Mouse (Mus musculus) midbrain, embryonic 16.5 days (tissue): ENCODE data around the gene Gfy. TPM values are rescaled to one million over a fixed set of nuclear protein-coding genes. Genes with fewer than 3 reads are reported as not detected.
"Not testable (repeated sequence)": the region's sequence is repeated elsewhere in the genome, so short reads cannot be mapped to it uniquely, and the experiment has no call there.

Experiments
- ATAC-seq: fragments of 200-750 bp; cut with Nextera tagmentation; 2 replicates; pipeline ENCODE4 v1.8.0; 2017; ENCODE audit warnings: moderate TSS enrichment
- H3K27ac ChIP-seq: fragments of 300-500 bp; sonication (generic); 2 replicates; pipeline ENCODE4 v1.5.1; 2014; ENCODE audit warnings: mild to moderate bottlenecking, low read length, mixed read lengths
- H3K27me3 ChIP-seq: fragments of 300-500 bp; sonication (generic); 2 replicates; pipeline ENCODE4 v1.6.1; 2014; ENCODE audit warnings: low read depth, low read length, mixed read lengths; ENCODE audit not compliant: control insufficient read depth, insufficient read depth
- H3K36me3 ChIP-seq: fragments of 300-500 bp; sonication (generic); 2 replicates; pipeline ENCODE4 v1.6.1; 2014; ENCODE audit warnings: mild to moderate bottlenecking, low read length, moderate library complexity, mixed read lengths; ENCODE audit not compliant: control insufficient read depth, insufficient read depth
- H3K4me1 ChIP-seq: fragments of 300-500 bp; sonication (generic); 2 replicates; pipeline ENCODE4 v1.6.1; 2014; ENCODE audit warnings: mild to moderate bottlenecking, low read length, mixed read lengths; ENCODE audit not compliant: control insufficient read depth, insufficient read depth
- H3K4me2 ChIP-seq: fragments of 300-500 bp; sonication (generic); 2 replicates; pipeline ENCODE4 v1.6.1; 2014; ENCODE audit warnings: mild to moderate bottlenecking, low read length, mixed read lengths
- H3K4me3 ChIP-seq: fragments of 300-500 bp; sonication (generic); 2 replicates; pipeline ENCODE4 v1.5.1; 2014; ENCODE audit warnings: low read depth, mild to moderate bottlenecking, low read length, moderate library complexity, mixed read lengths
- H3K9ac ChIP-seq: fragments of 300-500 bp; sonication (generic); 2 replicates; pipeline ENCODE4 v1.6.1; 2014; ENCODE audit warnings: low read depth, low read length, mixed read lengths
- H3K9me3 ChIP-seq: fragments of 300-500 bp; sonication (generic); replicated peaks from 2 replicates; pipeline ENCODE4 v1.6.1; 2014; ENCODE audit warnings: mild to moderate bottlenecking, low read length, mixed read lengths; ENCODE audit not compliant: control insufficient read depth, poor library complexity, severe bottlenecking
- WGBS: fragments of 180-500 bp; shearing (Covaris S2); extraction: QIAGEN DNeasy Blood & Tissue Kit; methylation state at CpG from one replicate; pipeline ENCODE4 v1.1.7; 2014; 5-methylcytosine and 5-hydroxymethylcytosine counted together
- polyA plus RNA-seq: library from polyadenylated mRNA; unstranded; fragments of >200 nt; fragmentation: Nextera tagmentation; extraction: Ambion mirVana; gene quantifications from 2 replicates; pipeline ENCODE4 v1.2.1, GENCODE M21; 2015

Gene Gfy
- polyA plus RNA-seq, 1 experiment from 2014 or later: not detected

DNA sequence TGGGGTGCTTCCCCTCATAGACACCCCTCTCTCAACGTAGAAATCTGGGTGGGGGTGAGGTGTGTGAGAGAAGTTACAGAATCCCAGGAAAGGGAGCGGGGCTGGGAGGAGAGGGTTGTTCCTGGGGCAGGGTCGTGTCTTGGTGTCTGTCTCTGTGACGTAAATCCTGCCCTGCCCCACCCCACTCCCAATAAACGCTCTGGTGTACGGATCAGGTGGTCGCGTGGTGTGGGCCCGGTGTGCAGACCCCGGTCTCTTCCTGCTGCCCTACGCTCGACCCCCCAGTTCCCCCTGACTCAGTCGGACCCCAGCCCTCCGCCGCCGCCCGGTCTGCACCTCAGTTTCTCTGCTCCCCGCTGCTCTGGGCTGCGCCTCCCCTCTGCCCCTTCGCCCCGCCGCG lies 3.4 kb downstream of the Gfy start:
- no peak for ATAC-seq
- Histone ChIP-seq H3K27ac (no peak overlapping the region), H3K9me3 (no peaks in the 10 kb centered on the region), H3K4me1 (peaks cover 5% of the 10 kb centered on the region), H3K9ac (no peak overlapping the region), H3K4me3 (peak overlapping the region; percentile 17), H3K27me3 (peaks cover 69% of the 10 kb centered on the region), H3K36me3 (no peaks in the 10 kb centered on the region), H3K4me2 (peak overlapping the region; percentile 40)
- WGBS: 3% methylated on average over 23 of the region's 23 CpGs

- Histone ChIP-seq H3K9me3 (no peaks in the 10 kb centered on the region), H3K27ac (no peak overlapping the region), H3K36me3 (no peaks in the 10 kb centered on the region), H3K27me3 (peaks cover 63% of the 10 kb centered on the region), H3K4me3 (no peak overlapping the region), H3K4me2 (no peak overlapping the region), H3K9ac (no peak overlapping the region), H3K4me1 (peaks cover 5% of the 10 kb centered on the region)
- no peak for ATAC-seq
- 4% methylated on average over 13 of the region's 13 CpGs for WGBS
Measured at GRCm38 (mm10) chr7:45175398-45175797, 4.0 kb downstream of the Gfy start.

- no peaks in the 10 kb centered on the region for H3K36me3 ChIP-seq
- no peak overlapping the region for H3K27ac ChIP-seq
- peaks cover 5% of the 10 kb centered on the region for H3K4me1 ChIP-seq
- H3K4me3 ChIP-seq: peak overlapping the region; percentile 10; the same call in 1 of the 2 replicates
- WGBS: 3% methylated on average over 29 of the region's 29 CpGs
- H3K4me2 ChIP-seq: peak overlapping the region; percentile 10; the same call in 1 of the 2 replicates
- ATAC-seq: no peak
- no peaks in the 10 kb centered on the region for H3K9me3 ChIP-seq
- H3K9ac ChIP-seq: no peak overlapping the region
- H3K27me3 ChIP-seq: peaks cover 60% of the 10 kb centered on the region
Measured at GRCm38 (mm10) chr7:45174567-45175280, 4.6 kb downstream of the Gfy start.

DNA sequence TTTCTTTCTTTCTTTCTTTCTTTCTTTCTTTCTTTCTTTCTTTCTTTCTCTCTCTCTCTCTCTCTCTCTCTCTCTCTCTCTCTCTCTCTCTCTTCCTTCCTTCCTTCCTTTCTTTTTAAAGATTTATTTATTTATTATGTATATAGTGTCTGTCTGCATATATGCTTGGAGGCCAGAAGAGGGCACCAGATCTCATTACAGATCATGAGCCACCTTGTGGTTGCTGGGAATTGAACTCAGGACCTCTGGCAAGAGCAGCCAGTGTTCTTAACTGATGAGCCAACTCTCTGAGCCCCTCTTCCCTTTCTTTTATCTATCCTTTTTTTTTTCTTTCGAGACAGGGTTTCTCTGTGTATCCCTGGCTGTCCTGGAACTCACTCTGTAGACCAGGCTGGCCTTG lies 5.6 kb downstream of the Gfy start:
- H3K27me3 ChIP-seq: peaks cover 58% of the 10 kb centered on the region
- not testable (repeated sequence) for H3K4me3 ChIP-seq, H3K36me3 ChIP-seq, ATAC-seq, H3K27ac ChIP-seq, H3K9me3 ChIP-seq, H3K9ac ChIP-seq, H3K4me2 ChIP-seq, H3K4me1 ChIP-seq
- 67% methylated on average over 1 of the region's 1 CpGs for WGBS

- Histone ChIP-seq H3K4me1 (peaks cover 13% of the 10 kb centered on the region), H3K9me3 (no peaks in the 10 kb centered on the region), H3K4me3 (no peak overlapping the region), H3K27ac (no peak overlapping the region), H3K27me3 (peaks cover 58% of the 10 kb centered on the region), H3K4me2 (no peak overlapping the region), H3K36me3 (no peaks in the 10 kb centered on the region), H3K9ac (no peak overlapping the region)
- WGBS: 64% methylated on average over 7 of the region's 7 CpGs
- no peak for ATAC-seq
Measured at GRCm38 (mm10) chr7:45172974-45173373, 6.4 kb downstream of the Gfy start.

DNA sequence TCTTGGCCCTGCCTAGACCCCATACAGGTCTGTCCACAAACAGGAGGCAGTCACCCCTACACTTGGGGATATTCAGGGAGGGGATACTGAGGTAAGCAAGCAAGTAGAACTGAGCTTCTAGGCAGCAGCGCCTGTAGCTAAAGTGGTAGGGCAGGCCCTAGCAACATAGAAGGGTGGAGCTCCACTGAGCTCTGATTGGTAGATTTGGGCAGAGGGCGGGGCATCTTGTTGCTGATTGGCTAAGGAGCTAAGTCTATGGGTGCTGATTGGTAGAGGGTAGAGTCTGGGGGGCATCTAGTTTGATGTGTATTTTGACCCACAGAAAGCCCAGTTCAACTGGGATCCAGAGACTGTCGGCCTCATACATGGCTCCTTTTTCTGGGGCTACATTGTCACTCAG lies 9.9 kb downstream of the Gfy start:
- H3K4me1 ChIP-seq: peaks cover 12% of the 10 kb centered on the region; the same call in 1 of the 2 replicates
- H3K27ac ChIP-seq: no peak overlapping the region
- WGBS: 94% methylated on average over 3 of the region's 3 CpGs
- no peaks in the 10 kb centered on the region for H3K36me3 ChIP-seq
- ATAC-seq: no peak
- H3K4me2 ChIP-seq: no peak overlapping the region
- no peaks in the 10 kb centered on the region for H3K9me3 ChIP-seq
- peaks cover 55% of the 10 kb centered on the region for H3K27me3 ChIP-seq
- no peak overlapping the region for H3K4me3 ChIP-seq
- H3K9ac ChIP-seq: no peak overlapping the region

- no peak for ATAC-seq
- 2% methylated on average over 24 of the region's 24 CpGs for WGBS
- peaks cover 57% of the 10 kb centered on the region for H3K27me3 ChIP-seq
- peaks cover 16% of the 10 kb centered on the region for H3K4me1 ChIP-seq
- 0 out of 2 replicates have a peak overlapping the region, but pooled peaks have one; percentile 26 for H3K9ac ChIP-seq
- H3K4me2 ChIP-seq: peak overlapping the region; percentile 22
- no peaks in the 10 kb centered on the region for H3K9me3 ChIP-seq
- H3K27ac ChIP-seq: no peak overlapping the region
- H3K4me3 ChIP-seq: peak overlapping the region; percentile 16
- no peaks in the 10 kb centered on the region for H3K36me3 ChIP-seq
Measured at GRCm38 (mm10) chr7:45168656-45169055, 10.7 kb downstream of the Gfy start.

DNA sequence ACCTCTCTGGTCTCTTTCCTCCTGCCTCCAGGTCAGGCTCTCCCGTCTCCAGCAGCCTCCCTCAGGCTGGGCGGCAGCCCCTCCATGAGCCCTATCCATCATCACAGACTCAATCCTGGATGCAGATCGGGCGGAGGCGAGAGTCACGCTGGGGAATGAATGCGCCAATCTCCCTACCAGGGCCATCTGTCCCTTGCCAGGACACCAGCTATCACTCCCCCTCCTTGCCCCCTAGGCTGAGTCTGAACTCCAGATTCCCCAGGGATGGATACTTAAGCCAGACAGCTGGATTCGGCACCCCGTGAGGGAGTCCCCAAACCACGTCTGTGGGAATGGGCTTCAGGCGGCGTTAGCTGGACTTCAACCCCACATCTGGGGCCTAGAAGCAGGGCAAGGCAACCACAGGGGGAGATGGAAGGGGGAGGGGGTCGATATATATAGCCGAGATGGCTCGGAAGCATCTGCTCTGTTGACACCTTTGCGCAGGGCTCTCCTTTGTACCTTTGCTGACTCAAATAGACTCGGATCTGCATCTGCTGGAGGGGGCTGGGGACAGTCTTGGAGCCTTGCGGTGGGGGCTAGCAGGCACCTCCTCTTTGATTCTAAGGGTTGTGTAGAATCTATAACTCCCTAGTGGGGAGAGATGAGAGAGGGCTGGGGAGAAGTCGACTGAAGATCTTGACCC lies 11.5 kb downstream of the Gfy start:
- WGBS: 2% methylated on average over 19 of the region's 19 CpGs

GRCm38 (mm10) chr7:45166950-45167401 lies 12.4 kb downstream of the Gfy start:
- Histone ChIP-seq H3K27me3 (peaks cover 64% of the 10 kb centered on the region), H3K4me1 (peaks cover 20% of the 10 kb centered on the region), H3K36me3 (no peaks in the 10 kb centered on the region), H3K27ac (no peak overlapping the region), H3K9me3 (no peaks in the 10 kb centered on the region), H3K4me2 (no peak overlapping the region), H3K9ac (no peak overlapping the region), H3K4me3 (no peak overlapping the region)
- no peak for ATAC-seq
- WGBS: 22% methylated on average over 9 of the region's 10 CpGs

More for the DNA sequence above, 11.5 kb downstream of the Gfy start:
- no peaks in the 10 kb centered on the region for H3K36me3 ChIP-seq
- H3K4me1 ChIP-seq: peaks cover 17% of the 10 kb centered on the region
- H3K9me3 ChIP-seq: no peaks in the 10 kb centered on the region
- ATAC-seq: no peak
- peak overlapping the region; percentile 14; the same call in 1 of the 2 replicates for H3K9ac ChIP-seq
- peak overlapping the region; percentile 22; the same call in 1 of the 2 replicates for H3K4me2 ChIP-seq
- peaks cover 64% of the 10 kb centered on the region for H3K27me3 ChIP-seq
- H3K4me3 ChIP-seq: no peak overlapping the region
- H3K27ac ChIP-seq: no peak overlapping the region
